Mouse (Mus musculus) testis, adult 2 months (tissue): Measurements from ENCODE around the gene Arhgef3.

Experiments
- CTCF ChIP-seq: fragments of 200-500 bp; IDR thresholded peaks from 2 replicates; pipeline ENCODE4 v1.5.1; 2012; ENCODE audit warnings: low read depth, mild to moderate bottlenecking, inconsistent platforms, low read length, moderate library complexity; ENCODE audit not compliant: control insufficient read depth, insufficient read depth, insufficient replicate concordance
- POLR2A ChIP-seq: fragments of 200-500 bp; IDR thresholded peaks from 2 replicates; pipeline ENCODE4 v1.6.1; 2012; ENCODE audit warnings: low read depth, mild to moderate bottlenecking, inconsistent platforms, low read length, moderate library complexity; ENCODE audit not compliant: control insufficient read depth

DNA sequence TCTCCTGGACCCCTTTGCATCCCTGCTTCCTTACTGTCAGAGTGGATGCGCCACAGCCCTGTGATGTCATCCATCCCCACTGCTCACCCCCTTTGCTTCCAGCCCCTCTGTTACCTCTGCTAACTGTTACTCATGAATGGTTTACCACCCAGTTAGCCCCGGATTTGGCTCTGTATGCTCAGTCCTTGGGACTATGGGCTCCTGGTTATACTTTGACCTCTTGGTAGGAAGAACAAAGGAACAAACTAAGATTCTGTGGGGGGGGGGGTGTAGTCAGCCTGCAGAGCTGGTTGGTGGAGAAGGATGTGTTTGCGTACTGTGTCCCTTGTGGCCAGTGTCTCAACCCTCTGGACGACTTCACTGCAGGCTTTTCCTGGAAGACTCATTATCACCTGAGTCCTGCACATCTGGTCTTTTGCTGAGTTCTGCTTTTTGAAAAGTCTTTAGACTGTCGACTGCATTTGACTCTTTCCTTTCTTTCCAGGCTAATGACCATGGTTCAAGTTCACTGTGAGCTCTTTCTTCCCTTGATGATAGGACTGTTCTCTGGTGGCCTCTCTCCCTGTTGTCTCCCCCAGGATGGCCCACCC lies 250.1 kb downstream of the Arhgef3 start:
- TF ChIP-seq CTCF: no peak
- TF ChIP-seq POLR2A: no peak
